Mouse (Mus musculus) hindbrain, embryonic 10.5 days (tissue): ENCODE measurements around the gene Hecw1. TPM values are rescaled to one million over a fixed set of nuclear protein-coding genes. Genes with fewer than 3 reads are reported as not detected.

Experiments
- DNase-seq: peaks from one replicate; pipeline ENCODE4 v3.0.0-alpha.2; 2017; ENCODE audit warnings: low spot score
- H3K27ac ChIP-seq: fragments of 300-500 bp; sonication (generic); 2 replicates; pipeline ENCODE4 v1.5.1; 2016; ENCODE audit warnings: mild to moderate bottlenecking, moderate library complexity
- H3K27me3 ChIP-seq: fragments of 300-500 bp; sonication (generic); 2 replicates; pipeline ENCODE4 v1.6.1; 2016; ENCODE audit warnings: mild to moderate bottlenecking; ENCODE audit not compliant: poor library complexity, insufficient read depth, severe bottlenecking
- H3K36me3 ChIP-seq: fragments of 300-500 bp; sonication (generic); 2 replicates; pipeline ENCODE4 v1.6.1; 2016; ENCODE audit warnings: mild to moderate bottlenecking, moderate library complexity
- H3K4me1 ChIP-seq: fragments of 300-500 bp; sonication (generic); replicated peaks from 2 replicates; pipeline ENCODE4 v1.6.1; 2016; ENCODE audit warnings: mild to moderate bottlenecking
- H3K4me3 ChIP-seq: fragments of 300-500 bp; sonication (generic); 2 replicates; pipeline ENCODE4 v1.5.1; 2016; ENCODE audit warnings: mild to moderate bottlenecking, moderate library complexity
- H3K9me3 ChIP-seq: fragments of 300-500 bp; sonication (generic); 2 replicates; pipeline ENCODE4 v1.6.1; 2016; ENCODE audit warnings: mild to moderate bottlenecking, moderate library complexity
- WGBS: fragments of 180-500 bp; shearing (Covaris S2); methylation state at CpG from one replicate; pipeline ENCODE4 v1.1.7; 2016; 5-methylcytosine and 5-hydroxymethylcytosine counted together
- polyA plus RNA-seq: library from polyadenylated mRNA; unstranded; fragments of >200 nt; fragmentation: Nextera tagmentation; extraction: Ambion mirVana; gene quantifications from 2 replicates; pipeline ENCODE4 v1.2.1, GENCODE M21; 2016

Hecw1 gene
- polyA plus RNA-seq, 1 experiment from 2014 or later: 7.7 TPM

DNA sequence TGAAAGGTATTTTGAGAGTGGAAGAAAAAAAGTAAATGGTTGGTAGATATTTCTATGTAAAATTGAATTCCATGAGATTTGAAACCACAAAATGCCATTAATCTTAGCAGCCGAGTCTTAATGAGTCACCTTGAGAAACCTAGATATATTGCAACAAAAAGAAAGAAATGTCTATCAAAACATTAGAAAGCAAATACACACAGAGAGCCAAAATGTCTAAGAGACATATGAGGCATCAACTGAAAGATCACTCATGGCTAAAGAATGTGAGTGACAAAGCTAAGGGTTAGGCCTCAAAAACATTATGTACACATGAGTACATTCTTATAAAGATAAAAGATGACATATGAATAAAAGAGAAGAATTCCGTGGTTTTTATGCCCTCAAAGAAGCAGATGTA is 26.1 kb downstream of the Hecw1 start:
- H3K4me1 ChIP-seq: no peaks in the 10 kb centered on the region
- DNase-seq: no peak
- H3K27ac ChIP-seq: no peak overlapping the region
- H3K4me3 ChIP-seq: no peak overlapping the region
- H3K27me3 ChIP-seq: no peaks in the 10 kb centered on the region
- 82% methylated on average over 2 of the region's 2 CpGs for WGBS
- H3K36me3 ChIP-seq: no peaks in the 10 kb centered on the region
- H3K9me3 ChIP-seq: no peaks in the 10 kb centered on the region

DNA sequence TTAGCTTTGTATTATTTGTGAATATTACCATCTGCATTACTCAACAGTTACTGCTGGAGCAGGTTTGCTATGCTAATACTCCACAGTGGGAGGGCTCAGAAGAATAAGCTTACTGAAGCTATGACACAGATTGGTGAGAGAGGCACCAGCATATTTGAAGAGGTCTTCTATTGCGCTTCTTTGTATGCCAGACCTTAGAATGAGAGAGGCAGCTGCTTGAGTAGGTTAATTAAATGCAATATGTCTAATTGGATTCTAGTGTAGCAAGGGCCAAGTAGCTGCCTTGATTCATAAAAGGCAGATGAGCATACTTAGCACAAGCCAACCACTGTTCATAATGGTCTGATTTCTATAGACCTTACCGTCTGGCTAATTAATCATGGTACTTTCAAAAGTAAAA is 35.2 kb downstream of the Hecw1 start:
- Histone ChIP-seq H3K9me3 (no peaks in the 10 kb centered on the region), H3K27me3 (no peaks in the 10 kb centered on the region), H3K36me3 (no peaks in the 10 kb centered on the region), H3K4me3 (no peak overlapping the region), H3K4me1 (no peaks in the 10 kb centered on the region), H3K27ac (no peak overlapping the region)
- DNase-seq: no peak
- 93% methylated on average over 2 of the region's 2 CpGs for WGBS

DNA sequence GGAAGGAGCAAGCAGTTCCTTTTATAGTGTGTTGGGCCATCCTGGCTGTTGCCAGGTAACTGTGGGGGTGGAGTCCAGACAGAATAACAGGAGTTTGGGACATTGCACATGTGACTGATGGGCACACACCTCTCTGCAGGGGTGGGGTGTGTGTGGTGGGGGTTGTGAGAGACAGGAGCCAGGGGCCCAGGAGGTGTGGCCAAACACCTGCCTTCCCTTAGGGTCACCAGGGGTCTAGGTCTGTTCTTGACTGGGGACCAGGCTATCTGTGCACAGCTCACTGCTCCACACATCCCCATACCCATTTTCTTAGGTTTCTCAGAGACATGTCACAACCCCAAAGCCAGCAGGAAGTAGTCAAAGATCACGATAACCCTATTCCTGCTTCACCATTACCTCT is 51.9 kb downstream of the Hecw1 start:
- no peak for DNase-seq
- 94% methylated on average over 1 of the region's 1 CpGs for WGBS
- no peak overlapping the region for H3K4me3 ChIP-seq
- no peaks in the 10 kb centered on the region for H3K9me3 ChIP-seq
- H3K27ac ChIP-seq: no peak overlapping the region
- no peaks in the 10 kb centered on the region for H3K4me1 ChIP-seq
- no peaks in the 10 kb centered on the region for H3K36me3 ChIP-seq
- H3K27me3 ChIP-seq: no peaks in the 10 kb centered on the region

DNA sequence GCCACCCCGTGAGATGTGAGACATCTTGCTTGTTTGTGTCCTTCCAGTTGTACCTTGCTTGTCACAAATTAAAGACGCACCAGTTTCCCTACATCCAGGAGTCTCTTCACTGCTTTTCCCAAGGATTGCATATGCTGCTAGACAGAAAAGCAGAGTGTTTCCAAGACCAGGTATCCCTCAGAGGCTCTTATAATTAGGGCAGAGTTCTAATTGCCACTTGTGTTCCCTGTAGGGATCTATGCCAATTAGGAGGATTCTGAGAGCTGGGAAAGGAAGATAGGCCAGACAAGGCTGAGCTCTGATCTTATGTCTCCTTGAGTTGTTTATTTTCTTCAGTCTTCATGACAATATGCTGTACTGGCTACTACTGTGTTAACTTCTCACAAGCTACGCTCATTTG is 55.5 kb downstream of the Hecw1 start:
- DNase-seq: no peak
- H3K36me3 ChIP-seq: no peaks in the 10 kb centered on the region
- no peaks in the 10 kb centered on the region for H3K9me3 ChIP-seq
- H3K27ac ChIP-seq: no peak overlapping the region
- H3K4me3 ChIP-seq: no peak overlapping the region
- WGBS: 80% methylated on average over 3 of the region's 3 CpGs
- no peaks in the 10 kb centered on the region for H3K4me1 ChIP-seq
- H3K27me3 ChIP-seq: no peaks in the 10 kb centered on the region

DNA sequence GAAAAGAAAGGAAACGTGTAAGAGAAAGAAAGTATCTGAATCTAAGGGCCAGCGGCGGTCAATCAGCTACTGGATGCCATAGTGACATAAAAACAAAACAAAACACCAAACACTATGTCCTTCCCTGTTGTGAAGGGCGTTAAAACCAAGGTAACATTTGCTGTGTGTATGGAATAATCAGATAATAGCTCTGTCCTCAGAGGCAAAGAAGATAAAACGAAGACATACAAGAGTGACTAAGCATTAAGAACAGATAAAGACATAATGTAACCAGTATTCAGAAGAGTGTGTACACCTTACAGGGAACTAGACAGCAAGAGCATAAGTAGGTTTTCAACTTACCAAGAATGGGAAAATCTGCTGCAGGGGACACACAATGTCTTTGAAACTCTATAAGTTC is 62.0 kb downstream of the Hecw1 start:
- WGBS: 87% methylated on average over 5 of the region's 5 CpGs
- 0 out of 2 replicates have a peak, but pooled peaks cover 3% of the 10 kb centered on the region for H3K9me3 ChIP-seq
- no peaks in the 10 kb centered on the region for H3K27me3 ChIP-seq
- no peak overlapping the region for H3K27ac ChIP-seq
- H3K36me3 ChIP-seq: no peaks in the 10 kb centered on the region
- no peak overlapping the region for H3K4me3 ChIP-seq
- DNase-seq: no peak
- H3K4me1 ChIP-seq: no peaks in the 10 kb centered on the region

DNA sequence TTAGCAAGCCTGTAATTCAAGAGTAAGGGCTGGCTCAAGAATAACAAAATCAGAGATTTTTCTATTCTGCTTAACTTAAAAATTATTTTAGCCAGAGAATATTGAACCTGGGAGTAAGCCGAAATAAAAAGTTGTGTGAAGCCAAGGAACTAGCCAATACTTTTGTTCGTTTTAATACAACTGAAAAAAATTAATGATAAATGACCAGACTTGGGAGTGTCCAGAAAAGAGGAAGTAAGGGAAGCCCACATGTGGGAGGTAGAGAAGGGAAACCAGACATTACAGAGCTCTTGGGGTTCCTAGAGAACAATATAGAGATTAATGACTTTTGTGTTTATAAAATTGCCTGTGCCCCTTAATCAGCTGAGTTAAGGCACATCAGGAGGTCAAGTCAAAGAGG is 66.0 kb downstream of the Hecw1 start:
- H3K36me3 ChIP-seq: no peaks in the 10 kb centered on the region
- H3K27me3 ChIP-seq: no peaks in the 10 kb centered on the region
- no peak for DNase-seq
- H3K4me3 ChIP-seq: no peak overlapping the region
- 92% methylated on average over 2 of the region's 2 CpGs for WGBS
- no peaks in the 10 kb centered on the region for H3K4me1 ChIP-seq
- H3K9me3 ChIP-seq: 0 out of 2 replicates have a peak, but pooled peaks cover 3% of the 10 kb centered on the region
- H3K27ac ChIP-seq: no peak overlapping the region

DNA sequence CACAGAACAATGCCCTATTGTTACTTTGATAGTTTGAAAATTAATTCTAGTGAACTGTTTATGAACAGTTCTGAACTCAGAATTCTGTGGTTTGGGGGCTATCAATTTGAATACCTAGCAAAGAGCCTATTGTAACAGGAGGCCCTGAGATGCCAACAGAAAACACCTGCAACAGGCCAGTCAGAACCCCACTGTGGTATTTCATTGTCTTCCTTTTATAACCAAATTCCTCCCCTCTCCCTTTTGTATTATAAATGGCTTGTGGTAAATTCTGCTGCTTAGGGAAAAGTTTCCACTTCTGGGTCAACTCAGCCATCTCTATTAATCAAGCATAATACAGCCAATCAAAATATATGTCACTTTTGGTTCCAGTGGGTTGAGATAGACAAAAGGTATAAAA is 83.5 kb downstream of the Hecw1 start:
- no peaks in the 10 kb centered on the region for H3K4me1 ChIP-seq
- no peak overlapping the region for H3K4me3 ChIP-seq
- DNase-seq: no peak
- no peaks in the 10 kb centered on the region for H3K27me3 ChIP-seq
- H3K36me3 ChIP-seq: no peaks in the 10 kb centered on the region
- H3K9me3 ChIP-seq: no peaks in the 10 kb centered on the region
- H3K27ac ChIP-seq: no peak overlapping the region

DNA sequence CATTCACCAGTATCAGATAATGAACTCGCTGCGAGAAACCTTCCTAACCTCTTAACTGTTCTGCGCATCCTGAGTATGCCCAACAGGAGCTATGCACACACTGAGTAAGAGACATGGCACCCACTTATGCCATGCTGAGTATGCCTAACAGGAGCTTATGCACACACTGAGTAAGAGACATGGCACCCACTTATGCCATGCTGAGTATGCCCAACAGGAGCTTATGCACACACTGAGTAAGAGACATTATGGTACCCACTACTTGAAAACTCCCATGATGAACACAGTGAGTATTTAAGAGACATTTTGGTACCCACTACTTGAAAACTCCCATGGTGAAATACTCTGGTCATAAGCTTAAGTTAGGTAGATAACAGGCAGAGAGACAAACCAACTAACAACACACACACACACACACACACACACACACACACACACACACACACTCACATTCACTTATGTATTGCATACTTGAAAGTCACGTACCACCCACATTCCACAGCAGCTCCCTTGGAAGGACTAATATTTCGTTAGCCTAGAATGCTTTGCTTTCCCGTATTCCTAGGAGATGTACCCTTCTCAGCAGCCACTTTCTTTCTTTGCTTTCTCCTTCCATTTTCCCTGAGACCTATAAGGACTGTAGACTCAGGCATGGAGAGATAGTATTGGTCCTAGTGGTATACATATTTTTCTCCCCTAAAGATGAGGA is 94.0 kb downstream of the Hecw1 start:
- DNase-seq: no peak
- Histone ChIP-seq H3K9me3 (no peaks in the 10 kb centered on the region), H3K36me3 (no peaks in the 10 kb centered on the region), H3K27me3 (no peaks in the 10 kb centered on the region), H3K4me1 (no peaks in the 10 kb centered on the region), H3K27ac (no peak overlapping the region), H3K4me3 (no peak overlapping the region)
- 88% methylated on average over 6 of the region's 6 CpGs for WGBS

DNA sequence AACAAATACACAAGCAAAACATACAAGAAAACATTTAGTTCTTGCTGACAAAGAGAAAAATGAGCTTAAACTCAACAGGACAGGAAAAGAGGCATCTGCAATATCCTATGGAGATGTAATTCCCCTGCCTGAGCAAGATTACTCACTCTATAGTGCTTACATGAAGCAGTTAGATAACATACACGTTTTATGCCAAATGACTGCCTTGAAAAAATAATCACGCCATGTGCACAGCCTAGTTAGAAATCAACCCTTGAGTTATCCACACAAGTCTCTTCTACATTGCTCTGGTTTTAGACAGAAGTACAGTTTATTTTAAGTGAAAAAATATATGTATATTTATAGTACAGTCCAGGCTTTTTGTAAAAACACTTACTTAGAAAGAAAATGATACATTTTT is 98.2 kb downstream of the Hecw1 start:
- Histone ChIP-seq H3K4me1 (no peaks in the 10 kb centered on the region), H3K9me3 (no peaks in the 10 kb centered on the region), H3K27me3 (no peaks in the 10 kb centered on the region), H3K4me3 (no peak overlapping the region), H3K36me3 (no peaks in the 10 kb centered on the region), H3K27ac (no peak overlapping the region)
- DNase-seq: no peak
- WGBS: 81% methylated on average over 2 of the region's 2 CpGs

DNA sequence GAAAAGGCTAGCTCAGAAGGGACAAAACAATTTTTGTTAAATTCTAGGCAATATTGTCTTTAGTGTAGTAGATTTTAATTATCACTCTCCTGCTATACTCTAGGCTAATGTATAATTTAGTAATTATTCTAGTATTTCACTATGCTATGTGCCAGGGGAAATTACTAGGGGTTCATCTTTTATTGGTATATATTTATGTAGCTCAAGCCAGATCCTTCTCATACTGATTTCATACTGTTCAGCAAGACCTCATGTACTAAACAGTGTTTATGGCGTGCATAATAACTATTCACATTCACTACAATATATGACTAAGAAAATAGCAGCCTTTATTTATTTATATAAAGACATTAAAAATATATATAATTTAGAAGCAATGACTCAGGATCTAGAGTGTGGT is 109.6 kb downstream of the Hecw1 start:
- Histone ChIP-seq H3K4me1 (no peaks in the 10 kb centered on the region), H3K36me3 (no peaks in the 10 kb centered on the region), H3K9me3 (no peaks in the 10 kb centered on the region), H3K27ac (no peak overlapping the region), H3K27me3 (no peaks in the 10 kb centered on the region), H3K4me3 (no peak overlapping the region)
- no peak for DNase-seq
- WGBS: 79% methylated on average over 1 of the region's 1 CpGs

DNA sequence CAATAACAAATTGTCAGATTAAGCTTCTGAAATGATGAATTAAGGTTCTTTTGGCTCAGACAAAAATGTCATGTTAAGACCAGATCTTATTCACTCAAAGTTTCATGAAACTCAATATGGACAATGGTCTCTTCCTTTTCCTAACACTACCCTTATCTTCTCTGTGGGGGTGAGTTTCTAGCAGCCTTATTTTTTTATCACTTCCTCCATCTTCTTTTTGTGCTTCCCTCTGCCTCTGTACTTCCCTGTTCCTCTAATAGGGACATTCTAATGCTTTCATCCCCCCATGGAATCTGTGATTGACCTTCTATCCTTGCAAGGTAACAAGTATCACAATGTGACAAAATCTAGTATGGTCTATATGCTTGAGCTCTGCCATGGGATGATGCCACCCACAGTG is 148.6 kb downstream of the Hecw1 start:
- no peak for DNase-seq
- Histone ChIP-seq H3K27me3 (no peaks in the 10 kb centered on the region), H3K27ac (no peak overlapping the region), H3K9me3 (no peaks in the 10 kb centered on the region), H3K4me3 (no peak overlapping the region), H3K36me3 (no peaks in the 10 kb centered on the region), H3K4me1 (no peaks in the 10 kb centered on the region)

DNA sequence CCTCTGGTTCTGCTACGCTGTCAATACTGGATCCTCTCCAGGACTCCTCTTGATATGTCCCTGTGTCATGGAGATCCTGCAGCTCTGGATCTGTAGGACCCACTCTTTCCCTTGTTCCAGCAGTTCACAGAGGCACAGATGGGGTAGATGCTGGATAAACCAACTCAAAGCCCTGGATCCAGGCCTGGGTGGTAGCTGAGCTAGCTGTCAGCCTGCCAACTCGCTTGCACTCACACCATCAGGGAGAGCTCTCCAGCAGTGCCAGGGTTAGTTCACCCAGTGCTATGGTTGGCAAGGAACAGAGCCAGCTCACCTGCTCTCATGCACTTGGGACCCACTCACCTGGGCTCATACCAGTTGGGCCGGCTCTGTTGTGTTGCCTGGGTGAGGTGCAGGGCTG is 157.5 kb downstream of the Hecw1 start:
- no peaks in the 10 kb centered on the region for H3K27me3 ChIP-seq
- WGBS: 87% methylated on average over 3 of the region's 3 CpGs
- H3K36me3 ChIP-seq: no peaks in the 10 kb centered on the region
- H3K27ac ChIP-seq: no peak overlapping the region
- H3K9me3 ChIP-seq: no peaks in the 10 kb centered on the region
- H3K4me1 ChIP-seq: no peaks in the 10 kb centered on the region
- no peak overlapping the region for H3K4me3 ChIP-seq
- DNase-seq: no peak

DNA sequence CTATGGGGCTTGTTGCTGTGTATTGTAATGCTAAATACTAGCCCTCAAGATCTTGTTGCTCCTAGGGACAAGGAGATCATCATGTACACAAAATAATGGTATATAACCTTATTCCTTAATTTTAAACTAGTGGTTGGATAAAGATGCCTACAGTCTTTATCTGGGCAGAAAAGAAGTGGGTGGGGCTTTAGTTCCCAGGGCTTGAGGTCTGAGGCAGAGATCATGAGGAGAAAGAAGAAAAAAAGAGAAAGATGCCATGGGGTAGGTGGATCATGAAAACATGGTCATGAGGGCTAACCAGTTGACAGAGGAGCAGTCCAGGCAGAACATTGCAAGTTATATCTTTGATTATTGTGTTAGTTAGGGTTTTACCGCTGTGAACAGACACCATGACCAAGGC is 195.8 kb downstream of the Hecw1 start:
- H3K27me3 ChIP-seq: no peaks in the 10 kb centered on the region
- H3K9me3 ChIP-seq: no peaks in the 10 kb centered on the region
- H3K4me1 ChIP-seq: no peaks in the 10 kb centered on the region
- no peak overlapping the region for H3K4me3 ChIP-seq
- WGBS: 90% methylated on average over 1 of the region's 1 CpGs
- H3K36me3 ChIP-seq: no peaks in the 10 kb centered on the region
- DNase-seq: no peak
- H3K27ac ChIP-seq: no peak overlapping the region

DNA sequence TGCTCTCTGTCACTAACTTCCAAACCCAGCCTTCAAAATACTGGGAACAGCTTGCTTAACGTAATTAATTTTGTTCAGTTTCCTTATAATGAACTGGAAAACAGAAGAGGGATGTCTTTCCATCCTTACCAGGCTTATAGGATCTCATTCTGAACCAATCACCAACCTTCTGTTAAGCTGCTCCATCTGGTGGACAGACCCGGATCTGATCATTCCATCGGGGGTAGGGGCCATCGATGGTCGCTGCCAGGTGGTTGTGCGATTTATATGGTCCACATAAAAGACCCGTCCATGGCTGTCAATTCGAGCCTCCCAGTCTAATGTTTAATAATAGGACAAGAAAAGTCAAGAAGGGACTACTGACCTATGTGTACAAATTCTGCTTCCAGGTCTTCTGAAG is 216.4 kb downstream of the Hecw1 start:
- Histone ChIP-seq H3K36me3 (no peaks in the 10 kb centered on the region), H3K27me3 (no peaks in the 10 kb centered on the region), H3K27ac (no peak overlapping the region), H3K4me1 (no peaks in the 10 kb centered on the region), H3K9me3 (no peaks in the 10 kb centered on the region), H3K4me3 (no peak overlapping the region)
- no peak for DNase-seq
- WGBS: 36% methylated on average over 8 of the region's 8 CpGs
